Mouse (Mus musculus): ENCODE measurements at regions not wholly inside any gene's neighbourhood (a gene's known extent, or its start where the extent isn't known, plus 50 kb on each side); places are given as distances from the start of the nearest gene placed in this dataset.

DNA sequence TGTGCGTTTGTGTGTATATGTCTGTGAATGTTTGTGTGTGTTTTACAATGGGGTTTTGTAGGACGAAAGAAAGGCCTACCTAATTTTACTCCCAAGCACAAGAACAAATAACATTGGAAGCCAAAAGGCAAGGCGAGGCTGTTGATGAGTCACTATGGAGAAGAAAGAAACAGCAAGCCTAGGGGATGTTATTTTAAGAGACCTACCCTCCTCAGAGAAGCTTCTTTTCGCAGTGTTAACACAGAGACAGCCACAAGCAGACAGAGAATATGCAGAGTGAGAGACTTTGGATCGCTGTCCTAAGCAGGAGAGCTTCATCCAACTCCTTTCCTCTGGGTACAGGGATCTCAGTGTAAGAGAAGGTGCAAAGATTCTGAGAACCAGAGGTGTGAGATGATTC is 57.3 kb upstream of the Frmd4a start:
- no peak for TF ChIP-seq CTCF (IDR thresholded peaks at IDR 0.05; ENCODE audit: extremely low read depth, insufficient read depth, low read length)
- TF ChIP-seq POLR2A (IDR thresholded peaks at IDR 0.05; ENCODE audit: extremely low read depth, insufficient read depth, low read length) = no peak
